Mouse (Mus musculus): ENCODE measurements around the gene Nova1. TPM values are rescaled to one million over a fixed set of nuclear protein-coding genes. Genes with fewer than 3 reads are reported as not detected.

Gene Nova1
- 0.02 TPM in 2 replicates for polyA plus RNA-seq (2015; fragmentation: Nextera tagmentation; extraction: Ambion mirVana)

DNA sequence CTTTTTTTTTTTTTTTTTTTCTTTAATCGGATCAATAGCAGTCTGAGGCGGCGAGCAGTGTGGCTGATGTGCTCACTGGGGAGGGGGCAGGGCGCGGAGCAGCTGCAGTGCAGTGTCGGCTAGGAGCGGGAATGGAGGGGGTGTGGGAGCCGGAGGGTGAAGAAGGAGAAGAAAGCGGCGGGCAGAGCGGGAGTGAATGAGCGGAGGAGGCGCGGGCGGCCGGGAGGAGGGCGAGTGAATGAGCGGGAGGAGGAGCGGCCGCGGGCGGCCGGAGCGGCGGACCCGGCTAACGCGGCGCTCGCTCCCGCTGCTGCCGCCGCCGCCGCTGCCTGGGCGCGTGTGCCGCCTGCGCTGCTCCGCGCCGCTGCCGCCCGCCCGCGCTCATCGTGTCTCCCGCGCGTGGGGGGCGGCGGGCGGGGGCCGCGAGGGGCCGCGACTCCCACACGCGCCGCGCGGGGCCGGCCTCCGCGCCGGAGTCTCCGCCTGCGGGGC, at the start of gene Nova1:
TSS of gene Nova1 (minus strand) at position 74 of the 492 bp plus-strand sequence.
- no peaks in the 10 kb centered on the region for H3K9me3 ChIP-seq (replicated peaks; ENCODE audit: control insufficient read depth, low read length)
- peak within 1 kb of the TSS; percentile 34; the same call in 1 of the 2 replicates for H3K9ac ChIP-seq (ENCODE audit: low read depth, low read length)
- no peaks in the 10 kb centered on the region for H3K36me3 ChIP-seq (ENCODE audit: control insufficient read depth, insufficient read depth)
- peak; percentile 52 for ATAC-seq (ENCODE audit: low read depth)
- no peak within 1 kb of the TSS for H3K27ac ChIP-seq (ENCODE audit: low read length)
- peaks cover 40% of the 10 kb centered on the region for H3K27me3 ChIP-seq (ENCODE audit: control insufficient read depth, insufficient read depth, low read depth, low read length)
- H3K4me3 ChIP-seq (ENCODE audit: low read depth, low read length): peak within 1 kb of the TSS; percentile 62
- under 1% methylated on average over 26 of the region's 68 CpGs for WGBS (ENCODE audit: insufficient replicate concordance)
- no peaks in the 10 kb centered on the region for H3K4me1 ChIP-seq (ENCODE audit: control insufficient read depth, low read depth, low read length)
- peak within 1 kb of the TSS; percentile 75 for H3K4me2 ChIP-seq (ENCODE audit: low read depth, low read length)

DNA sequence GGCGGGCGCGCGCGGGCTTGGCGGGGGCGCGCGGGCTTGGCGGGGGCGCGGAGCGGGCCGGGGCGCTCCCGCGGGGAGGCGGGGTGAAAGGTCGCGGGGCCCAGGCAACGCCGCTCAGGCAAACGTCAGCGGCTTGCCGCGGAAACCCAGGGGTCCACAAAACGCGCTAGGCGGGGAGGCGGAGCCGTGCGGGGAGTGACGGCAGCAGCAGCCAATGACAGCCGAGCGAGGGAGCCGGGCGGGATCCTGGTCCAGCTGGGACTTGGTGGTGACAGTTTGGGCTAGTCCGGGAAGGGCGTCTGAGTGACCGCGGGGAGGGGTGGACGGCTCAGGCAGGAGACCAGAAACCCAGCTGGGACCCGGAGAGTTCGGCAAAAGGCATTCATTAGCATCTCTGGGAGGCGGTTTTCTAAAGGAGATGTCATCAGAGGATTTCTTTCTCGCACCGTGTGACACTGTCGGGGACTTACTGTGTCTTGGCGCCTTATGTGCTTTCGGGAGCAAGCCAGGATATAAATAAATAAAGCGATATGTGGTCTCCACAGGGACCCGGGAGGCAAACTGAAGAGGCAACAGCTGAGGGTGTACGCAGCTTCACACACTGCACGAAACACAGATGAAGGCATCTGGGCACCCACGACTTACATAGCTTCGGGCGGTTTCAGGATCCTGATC, 756 bp upstream of the Nova1 start:
- H3K27ac ChIP-seq (ENCODE audit: low read length): no peak overlapping the region
- peaks cover 40% of the 10 kb centered on the region for H3K27me3 ChIP-seq (ENCODE audit: control insufficient read depth, insufficient read depth, low read depth, low read length)
- peak overlapping the region; percentile 34; the same call in 1 of the 2 replicates for H3K9ac ChIP-seq (ENCODE audit: low read depth, low read length)
- no peaks in the 10 kb centered on the region for H3K9me3 ChIP-seq (replicated peaks; ENCODE audit: control insufficient read depth, low read length)
- no peaks in the 10 kb centered on the region for H3K4me1 ChIP-seq (ENCODE audit: control insufficient read depth, low read depth, low read length)
- H3K4me2 ChIP-seq (ENCODE audit: low read depth, low read length): peak overlapping the region; percentile 75
- 1% methylated on average over 50 of the region's 57 CpGs for WGBS (ENCODE audit: insufficient replicate concordance)
- peak; percentile 92 for ATAC-seq (ENCODE audit: low read depth)
- no peaks in the 10 kb centered on the region for H3K36me3 ChIP-seq (ENCODE audit: control insufficient read depth, insufficient read depth)
- peak overlapping the region; percentile 62 for H3K4me3 ChIP-seq (ENCODE audit: low read depth, low read length)

DNA sequence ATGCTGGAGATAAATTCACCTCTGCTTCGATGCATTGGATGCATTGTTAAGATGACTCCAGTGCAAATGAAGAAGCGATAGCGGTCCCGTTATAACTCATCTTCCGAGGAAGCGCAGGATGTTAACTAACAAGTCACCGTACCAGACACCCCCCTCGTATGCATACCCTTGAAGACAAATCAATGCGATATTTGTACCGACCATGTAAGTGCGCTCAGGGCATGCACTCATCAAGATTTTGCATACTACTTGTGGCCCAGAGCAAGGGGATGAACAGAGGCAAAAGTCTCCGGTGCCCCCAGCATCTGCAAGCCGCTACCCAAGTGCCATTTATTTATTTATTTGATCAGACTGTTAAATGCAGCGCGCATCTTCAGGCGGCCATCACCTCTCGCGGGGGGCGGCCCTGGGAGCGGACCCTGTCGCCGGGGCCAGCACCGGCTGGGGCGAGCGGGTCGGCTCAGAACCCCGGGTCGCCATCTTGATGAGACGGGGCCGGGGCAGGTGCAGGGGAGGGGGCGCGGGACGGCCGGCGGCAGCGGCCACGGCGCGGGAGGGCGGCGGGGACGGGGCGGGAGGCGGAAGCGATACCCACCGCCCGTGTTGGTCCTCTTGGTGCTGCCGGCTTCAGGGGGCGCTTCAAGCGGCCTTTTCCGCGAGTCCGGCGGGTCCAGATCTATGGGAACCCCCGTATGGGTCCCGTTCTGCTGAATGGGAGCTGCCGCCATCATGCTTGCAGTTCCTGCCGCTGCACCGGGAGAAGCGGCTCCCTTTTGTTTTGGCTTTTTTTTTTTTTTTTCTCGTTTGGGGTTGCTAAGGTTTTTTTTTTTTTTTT, 491 bp downstream of the Nova1 start:
- no peaks in the 10 kb centered on the region for H3K9me3 ChIP-seq (replicated peaks; ENCODE audit: control insufficient read depth, low read length)
- WGBS (ENCODE audit: insufficient replicate concordance): 1% methylated on average over 59 of the region's 61 CpGs
- H3K36me3 ChIP-seq (ENCODE audit: control insufficient read depth, insufficient read depth): no peaks in the 10 kb centered on the region
- H3K4me1 ChIP-seq (ENCODE audit: control insufficient read depth, low read depth, low read length): no peaks in the 10 kb centered on the region
- peaks cover 40% of the 10 kb centered on the region for H3K27me3 ChIP-seq (ENCODE audit: control insufficient read depth, insufficient read depth, low read depth, low read length)
- H3K4me3 ChIP-seq (ENCODE audit: low read depth, low read length): peak overlapping the region; percentile 62
- no peak overlapping the region for H3K27ac ChIP-seq (ENCODE audit: low read length)
- H3K4me2 ChIP-seq (ENCODE audit: low read depth, low read length): peak overlapping the region; percentile 75
- ATAC-seq (ENCODE audit: low read depth): no peak
- H3K9ac ChIP-seq (ENCODE audit: low read depth, low read length): no peak overlapping the region

DNA sequence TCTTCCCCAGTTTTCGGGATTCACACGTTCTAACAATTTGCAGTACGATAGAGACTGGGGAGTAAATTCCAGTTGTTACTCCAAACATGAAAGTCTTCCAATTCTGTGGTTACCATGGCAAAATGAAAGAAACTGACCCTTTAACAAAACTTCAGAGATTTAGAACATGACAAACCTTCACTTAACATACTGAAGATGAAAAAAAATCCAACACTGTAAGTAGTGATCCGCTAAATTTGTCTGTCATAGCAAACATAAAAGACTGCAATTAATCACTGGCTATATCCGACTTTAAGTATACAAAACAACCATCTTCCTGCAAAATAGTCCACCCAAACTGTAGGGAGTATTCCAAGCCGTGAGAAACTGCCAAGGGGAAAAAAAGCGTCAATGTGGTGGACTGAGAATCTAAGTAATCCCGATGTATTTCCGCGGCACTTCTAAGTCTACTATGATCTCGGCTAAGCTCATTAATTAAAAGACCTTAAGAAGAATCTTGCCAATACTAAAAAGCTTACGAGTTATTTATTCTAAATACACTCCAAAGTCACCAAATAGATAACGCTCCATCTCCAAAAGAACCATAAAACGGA, 1.4 kb downstream of the Nova1 start:
- H3K4me3 ChIP-seq (ENCODE audit: low read depth, low read length): no peak overlapping the region
- H3K27ac ChIP-seq (ENCODE audit: low read length): no peak overlapping the region
- ATAC-seq (ENCODE audit: low read depth): no peak
- no peaks in the 10 kb centered on the region for H3K9me3 ChIP-seq (replicated peaks; ENCODE audit: control insufficient read depth, low read length)
- H3K4me1 ChIP-seq (ENCODE audit: control insufficient read depth, low read depth, low read length): no peaks in the 10 kb centered on the region
- H3K36me3 ChIP-seq (ENCODE audit: control insufficient read depth, insufficient read depth): no peaks in the 10 kb centered on the region
- peaks cover 40% of the 10 kb centered on the region for H3K27me3 ChIP-seq (ENCODE audit: control insufficient read depth, insufficient read depth, low read depth, low read length)
- no peak overlapping the region for H3K9ac ChIP-seq (ENCODE audit: low read depth, low read length)
- H3K4me2 ChIP-seq (ENCODE audit: low read depth, low read length): no peak overlapping the region
- WGBS (ENCODE audit: insufficient replicate concordance): 22% methylated on average over 14 of the region's 14 CpGs

DNA sequence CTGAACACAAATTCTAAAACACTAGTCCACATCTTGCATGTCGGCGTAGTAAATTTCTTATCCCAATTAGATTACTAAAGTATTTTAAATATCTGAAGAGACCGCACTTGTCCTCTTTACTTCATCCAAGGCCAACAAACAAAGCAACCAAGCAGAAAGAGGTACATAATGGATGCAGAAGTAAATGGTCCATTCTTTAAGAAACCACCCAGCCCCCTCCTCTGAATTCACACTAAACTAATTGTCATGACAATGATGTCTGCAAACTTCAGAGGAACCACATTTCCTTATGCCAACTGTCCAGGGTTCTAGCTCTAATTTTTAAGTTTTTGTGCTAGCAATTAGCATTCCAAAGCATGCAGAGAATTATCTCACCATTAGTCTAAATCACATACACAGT, 2.4 kb downstream of the Nova1 start:
- no peak for ATAC-seq (ENCODE audit: low read depth)
- no peaks in the 10 kb centered on the region for H3K36me3 ChIP-seq (ENCODE audit: control insufficient read depth, insufficient read depth)

DNA sequence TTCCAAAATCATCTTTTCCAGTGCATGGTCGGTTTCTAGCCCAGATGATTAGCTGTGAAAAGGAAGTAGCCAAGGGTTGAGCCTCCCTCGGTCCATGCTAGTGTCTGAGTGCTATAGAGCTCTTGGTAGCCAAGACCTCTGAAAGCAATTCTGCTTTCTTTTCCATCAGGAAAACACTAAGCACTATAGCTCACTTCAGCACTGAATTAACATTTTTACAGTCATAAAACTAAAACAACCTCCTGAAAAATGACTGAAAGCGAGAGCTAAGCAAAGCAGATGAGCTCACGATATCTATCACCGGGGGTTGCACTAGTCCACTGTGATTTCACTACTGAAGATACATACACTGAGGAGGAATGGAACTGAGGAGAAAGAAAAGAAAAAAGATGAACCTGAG, 3.0 kb downstream of the Nova1 start:
- 60% methylated on average over 5 of the region's 5 CpGs for WGBS (ENCODE audit: insufficient replicate concordance)
- no peaks in the 10 kb centered on the region for H3K4me1 ChIP-seq (ENCODE audit: control insufficient read depth, low read depth, low read length)
- no peak overlapping the region for H3K4me3 ChIP-seq (ENCODE audit: low read depth, low read length)
- peaks cover 38% of the 10 kb centered on the region for H3K27me3 ChIP-seq (ENCODE audit: control insufficient read depth, insufficient read depth, low read depth, low read length)
- ATAC-seq (ENCODE audit: low read depth): no peak
- no peaks in the 10 kb centered on the region for H3K36me3 ChIP-seq (ENCODE audit: control insufficient read depth, insufficient read depth)
- H3K4me2 ChIP-seq (ENCODE audit: low read depth, low read length): no peak overlapping the region
- H3K9ac ChIP-seq (ENCODE audit: low read depth, low read length): no peak overlapping the region
- H3K27ac ChIP-seq (ENCODE audit: low read length): no peak overlapping the region
- no peaks in the 10 kb centered on the region for H3K9me3 ChIP-seq (replicated peaks; ENCODE audit: control insufficient read depth, low read length)

More for the DNA sequence above, 2.4 kb downstream of the Nova1 start:
- WGBS (ENCODE audit: insufficient replicate concordance): 76% methylated on average over 3 of the region's 3 CpGs
- H3K27ac ChIP-seq (ENCODE audit: low read length): no peak overlapping the region
- H3K27me3 ChIP-seq (ENCODE audit: control insufficient read depth, insufficient read depth, low read depth, low read length): peaks cover 38% of the 10 kb centered on the region
- no peaks in the 10 kb centered on the region for H3K9me3 ChIP-seq (replicated peaks; ENCODE audit: control insufficient read depth, low read length)
- no peak overlapping the region for H3K4me3 ChIP-seq (ENCODE audit: low read depth, low read length)
- H3K9ac ChIP-seq (ENCODE audit: low read depth, low read length): no peak overlapping the region
- no peaks in the 10 kb centered on the region for H3K4me1 ChIP-seq (ENCODE audit: control insufficient read depth, low read depth, low read length)
- H3K4me2 ChIP-seq (ENCODE audit: low read depth, low read length): no peak overlapping the region

DNA sequence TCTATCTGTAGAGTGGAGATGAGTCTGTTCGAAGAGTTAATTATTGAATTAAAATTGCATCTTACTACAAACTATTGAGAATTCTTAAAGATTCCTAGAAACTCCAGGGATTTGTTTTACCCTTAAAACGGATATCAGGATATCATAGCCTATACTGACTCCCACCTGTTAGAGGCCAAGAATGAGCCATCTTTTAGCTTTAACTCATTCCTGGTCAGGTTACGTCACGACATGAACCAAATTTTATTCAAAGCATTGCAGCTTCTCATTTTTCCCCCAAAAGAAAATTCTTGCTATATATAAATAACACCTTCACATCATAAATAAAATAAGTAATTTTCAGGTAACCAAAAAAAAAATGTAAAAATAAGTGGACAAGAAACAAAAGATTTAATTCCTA, 3.9 kb downstream of the Nova1 start:
- no peaks in the 10 kb centered on the region for H3K4me1 ChIP-seq (ENCODE audit: control insufficient read depth, low read depth, low read length)
- H3K27ac ChIP-seq (ENCODE audit: low read length): no peak overlapping the region
- ATAC-seq (ENCODE audit: low read depth): no peak
- no peak overlapping the region for H3K4me2 ChIP-seq (ENCODE audit: low read depth, low read length)
- 69% methylated on average over 4 of the region's 4 CpGs for WGBS (ENCODE audit: insufficient replicate concordance)
- no peak overlapping the region for H3K9ac ChIP-seq (ENCODE audit: low read depth, low read length)
- no peak overlapping the region for H3K4me3 ChIP-seq (ENCODE audit: low read depth, low read length)
- no peaks in the 10 kb centered on the region for H3K36me3 ChIP-seq (ENCODE audit: control insufficient read depth, insufficient read depth)
- no peaks in the 10 kb centered on the region for H3K9me3 ChIP-seq (replicated peaks; ENCODE audit: control insufficient read depth, low read length)
- peaks cover 32% of the 10 kb centered on the region for H3K27me3 ChIP-seq (ENCODE audit: control insufficient read depth, insufficient read depth, low read depth, low read length)

DNA sequence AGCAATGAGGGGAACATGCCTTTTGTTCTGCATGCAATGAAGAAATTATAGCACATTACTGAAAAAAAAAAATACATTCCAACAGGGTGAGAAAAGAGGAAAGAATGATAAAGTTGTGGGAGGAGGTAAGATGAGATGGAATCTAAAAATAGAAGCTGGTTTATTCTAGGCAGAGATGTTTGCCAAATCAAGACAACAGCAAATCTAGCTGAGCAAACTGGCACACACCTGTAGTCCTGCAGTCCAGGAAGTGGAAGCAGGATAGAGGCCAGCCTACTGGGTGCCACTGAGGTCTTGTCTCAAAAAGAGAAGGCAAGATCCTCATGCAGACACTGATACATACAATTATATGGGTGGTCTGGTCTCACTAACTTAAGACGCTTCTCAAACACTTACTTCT, 17.4 kb downstream of the Nova1 start:
- Histone ChIP-seq H3K9me3 (replicated peaks; ENCODE audit: control insufficient read depth, low read length) (no peaks in the 10 kb centered on the region), H3K4me3 (ENCODE audit: low read depth, low read length) (no peak overlapping the region), H3K4me2 (ENCODE audit: low read depth, low read length) (no peak overlapping the region), H3K4me1 (ENCODE audit: control insufficient read depth, low read depth, low read length) (no peaks in the 10 kb centered on the region), H3K27ac (ENCODE audit: low read length) (no peak overlapping the region), H3K36me3 (ENCODE audit: control insufficient read depth, insufficient read depth) (no peaks in the 10 kb centered on the region), H3K27me3 (ENCODE audit: control insufficient read depth, insufficient read depth, low read depth, low read length) (no peaks in the 10 kb centered on the region), H3K9ac (ENCODE audit: low read depth, low read length) (no peak overlapping the region)
- WGBS (ENCODE audit: insufficient replicate concordance): 63% methylated on average over 1 of the region's 1 CpGs
- no peak for ATAC-seq (ENCODE audit: low read depth)

Measured in liver, embryonic 16.5 days (tissue).